Mouse (Mus musculus) forebrain, embryonic 16.5 days (tissue): Measurements from ENCODE around the gene Snx29. TPM values are rescaled to one million over a fixed set of nuclear protein-coding genes. Genes with fewer than 3 reads are reported as not detected.
"Not testable (repeated sequence)": the region's sequence is repeated elsewhere in the genome, so short reads cannot be mapped to it uniquely, and the experiment has no call there.

Experiments used
- ATAC-seq: fragments of 200-750 bp; cut with Nextera tagmentation; 2 replicates; pipeline ENCODE4 v1.8.0; 2017; ENCODE audit warnings: mild to moderate bottlenecking, moderate library complexity
- H3K27ac ChIP-seq: fragments of 300-500 bp; sonication (generic); 2 replicates; pipeline ENCODE4 v1.5.1; 2014; ENCODE audit warnings: low read length, control low read depth
- H3K27me3 ChIP-seq: fragments of 300-500 bp; sonication (generic); replicated peaks from 2 replicates; pipeline ENCODE4 v1.6.1; 2014; ENCODE audit warnings: low read length; ENCODE audit not compliant: control insufficient read depth, insufficient read depth
- H3K36me3 ChIP-seq: fragments of 300-500 bp; sonication (generic); 2 replicates; pipeline ENCODE4 v1.6.1; 2014; ENCODE audit not compliant: control insufficient read depth, insufficient read depth
- H3K4me1 ChIP-seq: fragments of 300-500 bp; sonication (generic); replicated peaks from 2 replicates; pipeline ENCODE4 v1.6.1; 2014; ENCODE audit warnings: low read length; ENCODE audit not compliant: control insufficient read depth, insufficient read depth
- H3K4me2 ChIP-seq: fragments of 300-500 bp; sonication (generic); 2 replicates; pipeline ENCODE4 v1.6.1; 2014; ENCODE audit warnings: mild to moderate bottlenecking, low read length, control low read depth
- H3K4me3 ChIP-seq: fragments of 300-500 bp; sonication (generic); replicated peaks from 2 replicates; pipeline ENCODE4 v1.5.1; 2014; ENCODE audit warnings: mild to moderate bottlenecking, low read length, control low read depth
- H3K9ac ChIP-seq: fragments of 300-500 bp; sonication (generic); replicated peaks from 2 replicates; pipeline ENCODE4 v1.6.1; 2014; ENCODE audit warnings: low read depth, low read length, control low read depth
- H3K9me3 ChIP-seq: fragments of 300-500 bp; sonication (generic); 2 replicates; pipeline ENCODE4 v1.6.1; 2016; ENCODE audit warnings: low read length; ENCODE audit not compliant: control insufficient read depth
- WGBS: fragments of 180-500 bp; shearing (Covaris S2); extraction: QIAGEN DNeasy Blood & Tissue Kit; methylation state at CpG from one replicate; pipeline ENCODE4 v1.1.7; 2014; 5-methylcytosine and 5-hydroxymethylcytosine counted together
- polyA plus RNA-seq: library from polyadenylated mRNA; unstranded; fragments of >200 nt; fragmentation: Nextera tagmentation; extraction: Ambion mirVana; gene quantifications from 2 replicates; pipeline ENCODE4 v1.2.1, GENCODE M21; 2015

Snx29 gene
- polyA plus RNA-seq, 1 experiment from 2014 or later: 18.5 TPM

DNA sequence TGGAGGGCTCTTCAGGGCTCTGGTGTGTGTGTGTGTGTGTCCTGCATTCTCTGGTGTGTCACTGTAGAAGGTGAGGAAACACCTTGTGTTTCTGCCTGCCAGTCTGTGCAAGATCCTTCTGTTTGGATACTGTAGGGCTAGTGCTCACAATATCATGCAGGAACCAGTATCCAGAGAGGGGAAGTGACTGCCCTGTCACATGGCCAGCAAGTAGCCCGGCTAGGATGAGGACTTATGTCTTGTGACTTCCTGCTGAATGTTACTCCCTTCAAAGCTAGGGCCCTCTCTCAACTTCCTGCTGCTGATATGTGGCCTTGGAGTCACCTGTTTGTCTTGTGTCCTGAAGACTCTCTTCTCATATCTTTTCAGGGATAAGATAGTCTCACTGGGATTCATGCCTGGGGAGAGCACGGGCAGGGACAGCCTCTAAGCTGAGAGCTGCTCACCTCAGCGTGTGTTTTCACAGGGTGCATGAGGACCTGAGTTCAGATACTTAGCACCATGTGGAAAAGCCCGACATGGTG, 20.6 kb downstream of the Snx29 start:
- 81% methylated on average over 4 of the region's 4 CpGs for WGBS
- H3K4me3 ChIP-seq: no peak overlapping the region
- no peaks in the 10 kb centered on the region for H3K27me3 ChIP-seq
- no peak overlapping the region for H3K9ac ChIP-seq
- H3K36me3 ChIP-seq: no peaks in the 10 kb centered on the region
- no peak overlapping the region for H3K27ac ChIP-seq
- no peak for ATAC-seq
- H3K9me3 ChIP-seq: no peaks in the 10 kb centered on the region
- no peak overlapping the region for H3K4me2 ChIP-seq
- no peaks in the 10 kb centered on the region for H3K4me1 ChIP-seq

DNA sequence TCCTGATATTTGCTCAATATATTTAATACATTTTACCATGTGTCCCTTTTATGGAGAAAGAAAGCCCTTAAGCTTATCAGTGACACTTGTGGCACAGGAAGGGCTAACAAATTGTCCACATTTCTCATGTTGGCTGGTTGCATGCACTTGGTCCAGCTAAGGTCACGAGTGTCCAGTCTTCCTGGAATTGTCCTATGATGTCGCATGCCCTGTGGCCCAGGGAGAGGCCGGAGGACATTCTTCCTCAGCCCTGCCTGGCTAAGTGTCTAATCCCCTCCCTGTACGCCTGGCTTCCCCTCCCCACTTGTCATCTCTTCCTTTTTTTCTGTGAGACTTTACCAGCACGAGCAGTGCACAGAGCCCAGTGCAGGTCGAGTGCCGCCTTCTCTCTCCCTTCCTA, 29.2 kb downstream of the Snx29 start:
- WGBS: 81% methylated on average over 7 of the region's 7 CpGs
- no peaks in the 10 kb centered on the region for H3K9me3 ChIP-seq
- no peak overlapping the region for H3K4me2 ChIP-seq
- no peaks in the 10 kb centered on the region for H3K27me3 ChIP-seq
- no peaks in the 10 kb centered on the region; the same call in 1 of the 2 replicates for H3K36me3 ChIP-seq
- no peak overlapping the region for H3K4me3 ChIP-seq
- H3K4me1 ChIP-seq: no peaks in the 10 kb centered on the region
- H3K9ac ChIP-seq: no peak overlapping the region
- ATAC-seq: no peak
- no peak overlapping the region for H3K27ac ChIP-seq

DNA sequence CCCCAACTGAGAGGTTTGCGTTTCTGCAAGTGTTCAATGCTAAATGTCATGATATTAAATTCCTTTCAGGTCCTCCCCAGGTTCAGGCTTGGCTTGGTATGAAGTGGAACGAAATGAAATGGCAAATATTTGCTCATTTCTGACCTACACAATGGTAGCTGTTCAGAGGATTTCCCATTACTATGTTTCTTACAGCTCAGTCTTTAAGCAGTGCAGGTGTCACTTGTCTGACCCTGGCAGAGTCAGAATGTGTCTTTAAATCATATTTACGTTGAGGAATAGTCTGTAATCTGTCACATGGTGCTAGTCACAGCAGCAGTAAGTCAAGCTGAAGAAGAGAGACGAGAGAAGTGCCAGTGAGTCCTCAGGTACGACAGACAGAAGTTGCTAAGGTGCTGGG, 36.5 kb downstream of the Snx29 start:
- Histone ChIP-seq H3K27ac (no peak overlapping the region), H3K9ac (no peak overlapping the region), H3K36me3 (no peaks in the 10 kb centered on the region; the same call in 1 of the 2 replicates), H3K27me3 (no peaks in the 10 kb centered on the region), H3K4me1 (no peaks in the 10 kb centered on the region), H3K4me3 (no peak overlapping the region), H3K9me3 (peaks cover 2% of the 10 kb centered on the region; the same call in 1 of the 2 replicates), H3K4me2 (no peak overlapping the region)
- no peak for ATAC-seq
- WGBS: 80% methylated on average over 5 of the region's 5 CpGs

DNA sequence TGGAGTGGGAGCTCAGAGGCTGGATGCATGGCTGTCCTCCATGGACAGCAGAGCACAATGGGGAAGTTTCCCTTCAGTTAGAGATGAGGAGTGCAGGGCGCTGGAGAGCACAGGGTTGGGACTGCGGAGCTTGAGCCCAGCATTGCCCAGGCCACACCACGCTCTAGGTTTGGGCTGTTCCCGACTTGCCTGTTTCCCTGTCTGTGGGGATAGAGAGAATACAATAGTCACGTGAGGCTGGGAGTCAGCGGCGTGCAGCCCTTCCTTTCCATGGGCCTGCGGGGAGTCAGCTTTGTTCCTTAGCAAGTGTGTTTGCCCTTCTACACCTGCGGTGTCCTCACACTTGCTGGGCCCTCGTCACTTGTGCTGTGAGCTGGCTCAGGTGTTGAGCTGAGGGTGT, 37.2 kb downstream of the Snx29 start:
- no peak for ATAC-seq
- Histone ChIP-seq H3K27ac (no peak overlapping the region), H3K9me3 (peaks cover 2% of the 10 kb centered on the region; the same call in 1 of the 2 replicates), H3K36me3 (no peaks in the 10 kb centered on the region; the same call in 1 of the 2 replicates), H3K4me2 (no peak overlapping the region), H3K27me3 (no peaks in the 10 kb centered on the region), H3K4me3 (no peak overlapping the region), H3K9ac (no peak overlapping the region), H3K4me1 (no peaks in the 10 kb centered on the region)
- 15% methylated on average over 10 of the region's 10 CpGs for WGBS

DNA sequence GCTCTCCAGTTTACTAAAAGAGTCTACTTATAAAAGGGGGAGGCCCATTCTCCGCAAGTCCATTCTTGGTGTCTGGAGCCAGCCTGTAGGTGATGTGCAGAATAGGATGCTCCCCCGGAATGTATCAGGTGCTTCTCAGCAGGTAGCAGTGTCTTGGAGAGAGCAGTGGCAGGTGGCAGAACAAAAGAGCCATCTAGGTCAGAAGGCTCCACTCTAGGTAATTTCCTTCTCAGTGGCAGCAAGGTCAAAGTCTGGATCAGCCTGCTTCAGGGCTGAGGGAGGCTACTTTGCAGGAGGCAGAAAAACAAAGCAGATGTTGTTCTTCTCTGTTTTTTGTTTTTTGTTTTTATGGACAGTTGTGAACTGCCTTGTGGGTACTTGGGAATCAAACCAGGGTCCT, 37.9 kb downstream of the Snx29 start:
- not testable (repeated sequence) for H3K9me3 ChIP-seq, H3K4me2 ChIP-seq, ATAC-seq, H3K4me1 ChIP-seq, H3K9ac ChIP-seq, H3K4me3 ChIP-seq, H3K27ac ChIP-seq, H3K27me3 ChIP-seq, H3K36me3 ChIP-seq
- WGBS: 62% methylated on average over 2 of the region's 2 CpGs

DNA sequence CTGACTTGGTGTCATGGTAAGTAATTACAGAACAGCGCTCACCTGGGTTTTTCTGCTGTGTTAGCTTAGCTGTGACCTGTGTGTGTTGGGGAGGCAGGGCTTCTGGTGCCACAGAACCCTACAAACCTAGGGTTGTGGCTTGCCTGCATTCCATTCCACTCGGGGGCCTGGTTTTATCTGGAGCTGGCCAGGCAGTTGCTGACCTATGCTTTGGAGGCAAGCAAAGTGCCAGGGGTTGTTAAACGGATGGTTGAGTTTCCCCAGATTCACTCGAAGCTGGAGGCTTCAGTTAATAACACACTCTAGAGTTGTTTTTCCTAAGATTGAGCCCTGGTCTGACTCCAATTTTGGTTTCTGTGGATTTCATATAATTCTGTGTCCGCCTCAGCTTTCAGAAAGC, 42.9 kb downstream of the Snx29 start:
- Histone ChIP-seq H3K9me3 (no peaks in the 10 kb centered on the region), H3K27ac (no peak overlapping the region), H3K27me3 (no peaks in the 10 kb centered on the region), H3K4me3 (no peak overlapping the region), H3K36me3 (no peaks in the 10 kb centered on the region), H3K9ac (no peak overlapping the region), H3K4me2 (no peak overlapping the region), H3K4me1 (peaks cover 14% of the 10 kb centered on the region)
- 75% methylated on average over 5 of the region's 5 CpGs for WGBS
- no peak for ATAC-seq

DNA sequence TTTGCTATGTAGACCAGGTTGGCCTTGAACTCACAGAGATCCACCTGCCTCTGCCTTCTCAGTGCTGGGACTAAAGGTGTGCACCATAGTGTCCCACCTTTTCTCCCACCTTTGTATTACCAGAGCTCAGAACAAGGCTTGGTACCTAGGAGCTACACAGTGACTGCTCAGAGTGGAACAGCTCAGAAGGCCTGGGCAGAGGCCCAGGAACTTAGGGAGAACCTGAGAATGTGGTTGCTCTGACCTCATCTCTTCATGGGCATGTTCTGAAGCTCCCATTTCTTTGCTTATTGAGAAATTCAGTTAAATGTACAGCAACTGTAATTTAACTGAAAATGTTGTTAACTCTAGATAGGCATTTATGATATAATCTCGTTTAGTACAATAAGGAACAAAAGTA, 44.1 kb downstream of the Snx29 start:
- no peak overlapping the region for H3K4me2 ChIP-seq
- ATAC-seq: no peak
- no peaks in the 10 kb centered on the region for H3K36me3 ChIP-seq
- 65% methylated on average over 1 of the region's 1 CpGs for WGBS
- H3K27ac ChIP-seq: no peak overlapping the region
- no peak overlapping the region for H3K9ac ChIP-seq
- no peaks in the 10 kb centered on the region for H3K27me3 ChIP-seq
- H3K9me3 ChIP-seq: no peaks in the 10 kb centered on the region
- H3K4me1 ChIP-seq: peaks cover 14% of the 10 kb centered on the region
- no peak overlapping the region for H3K4me3 ChIP-seq

DNA sequence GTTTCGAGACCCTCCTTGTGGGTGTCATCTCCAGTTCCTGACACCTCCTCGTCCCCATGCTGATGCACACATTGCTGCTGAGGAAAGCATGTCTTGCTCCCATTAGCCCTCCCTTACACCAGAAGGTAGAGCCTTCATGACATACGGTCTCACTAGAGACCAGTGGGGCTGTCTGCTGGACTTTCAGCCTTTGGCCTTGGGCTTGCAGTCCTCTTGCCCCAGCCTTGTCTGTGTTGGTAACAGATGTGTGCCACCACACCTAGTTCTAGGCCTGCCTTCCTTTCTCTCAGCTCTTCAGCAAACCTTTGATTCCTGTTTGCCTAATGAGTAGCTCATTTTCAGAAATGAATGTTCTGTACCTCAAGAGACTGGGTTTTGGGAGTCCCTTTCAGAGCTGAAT, 45.7 kb downstream of the Snx29 start:
- H3K9me3 ChIP-seq: no peaks in the 10 kb centered on the region
- WGBS: 93% methylated on average over 3 of the region's 3 CpGs
- no peak overlapping the region for H3K4me3 ChIP-seq
- H3K4me1 ChIP-seq: peaks cover 14% of the 10 kb centered on the region
- no peak overlapping the region for H3K9ac ChIP-seq
- no peaks in the 10 kb centered on the region for H3K27me3 ChIP-seq
- no peak for ATAC-seq
- no peak overlapping the region for H3K4me2 ChIP-seq
- H3K27ac ChIP-seq: no peak overlapping the region
- H3K36me3 ChIP-seq: no peaks in the 10 kb centered on the region

DNA sequence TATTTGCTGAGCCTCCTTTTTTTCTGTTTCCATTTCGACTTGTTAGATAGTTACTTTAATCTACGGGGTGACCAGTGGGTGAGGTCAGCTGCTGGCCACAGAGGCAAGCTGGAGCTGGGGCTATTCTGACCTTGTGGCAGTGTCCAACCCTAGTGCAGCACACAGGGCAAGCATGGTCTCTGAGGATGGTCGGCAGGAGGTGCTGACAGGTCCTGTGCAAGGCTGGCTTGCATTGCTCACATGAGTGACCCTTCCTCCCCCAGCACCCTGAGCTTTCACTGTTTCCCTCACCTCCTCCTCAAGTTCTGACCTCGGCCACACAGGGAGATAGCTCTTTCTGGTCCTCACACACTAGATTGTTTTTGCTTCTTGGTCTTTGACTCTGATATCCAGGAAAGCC, 46.5 kb downstream of the Snx29 start:
- Histone ChIP-seq H3K4me2 (no peak overlapping the region), H3K27ac (no peak overlapping the region), H3K9me3 (no peaks in the 10 kb centered on the region), H3K36me3 (no peaks in the 10 kb centered on the region), H3K9ac (no peak overlapping the region), H3K27me3 (no peaks in the 10 kb centered on the region), H3K4me1 (peaks cover 14% of the 10 kb centered on the region), H3K4me3 (no peak overlapping the region)
- WGBS: 44% methylated on average over 4 of the region's 4 CpGs
- ATAC-seq: no peak

DNA sequence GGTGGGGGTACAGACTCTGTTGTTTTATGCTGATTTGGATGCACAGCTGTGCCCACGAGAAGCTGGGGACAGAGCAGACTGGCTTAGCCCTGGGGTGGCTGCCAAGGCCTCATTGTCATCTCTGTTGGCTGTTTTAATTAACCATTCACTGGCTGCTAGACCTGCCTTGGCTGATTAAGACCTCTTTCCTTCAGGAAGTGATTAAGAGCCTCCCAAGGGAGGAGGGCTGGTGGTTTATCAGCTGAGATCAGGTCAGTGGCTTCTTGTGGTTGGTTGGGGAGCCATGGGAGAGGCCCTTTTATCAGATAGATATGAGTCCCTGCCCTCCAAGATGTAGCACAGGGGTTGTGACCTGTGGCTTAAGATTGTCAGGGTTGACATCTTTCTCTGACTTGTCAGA, 46.9 kb downstream of the Snx29 start:
- H3K4me2 ChIP-seq: no peak overlapping the region
- 0% methylated on average over 1 of the region's 1 CpGs for WGBS
- peaks cover 14% of the 10 kb centered on the region for H3K4me1 ChIP-seq
- H3K4me3 ChIP-seq: no peak overlapping the region
- H3K27me3 ChIP-seq: no peaks in the 10 kb centered on the region
- no peaks in the 10 kb centered on the region for H3K36me3 ChIP-seq
- ATAC-seq: peak; percentile 77
- H3K27ac ChIP-seq: no peak overlapping the region
- H3K9me3 ChIP-seq: no peaks in the 10 kb centered on the region
- H3K9ac ChIP-seq: no peak overlapping the region
